23 mouse cellular contexts compared by ENCODE assay signal in genomic region chr4:58533519-58533918, GRCm38 (mm10). TPM values are rescaled to one million over a fixed set of nuclear protein-coding genes. Genes with fewer than 3 reads are reported as not detected.
DNase-seq lines count a peak whose midpoint lies in the region; ATAC-seq and TF ChIP-seq lines count a peak whose summit lies in the region.
"Had no signal": no experiment of that assay in that cellular context is flagged by ENCODE, and none has a peak within 500 bp of the region (broad histone marks: within the 10 kb centered on the region; RNA-seq: fewer than 3 reads in every experiment).

No protein-coding gene starts in this region.

- TF ChIP-seq CTCF in small intestine, adult 2 months (IDR thresholded peaks at IDR 0.05; ENCODE audit: extremely low read depth, insufficient read length, insufficient replicate concordance, low read depth, low read length) = no peak
- no peak for TF ChIP-seq CTCF in kidney, adult 2 months (conservative IDR thresholded peaks at IDR 0.05; ENCODE audit: insufficient read depth, insufficient read length, low read depth, low read length)

- no peak for TF ChIP-seq POLR2A in small intestine, adult 2 months (IDR thresholded peaks at IDR 0.05; ENCODE audit: low read depth, low read length)
- TF ChIP-seq POLR2A in kidney, adult 2 months (IDR thresholded peaks at IDR 0.05; ENCODE audit: low read depth, low read length) = no peak

- no peak overlapping the region for H3K4me3 ChIP-seq in midbrain, embryonic 12.5 days
- no peak overlapping the region for H3K4me3 ChIP-seq in midbrain, embryonic 10.5 days
- no peak overlapping the region for H3K4me3 ChIP-seq in intestine, embryonic 16.5 days (ENCODE audit: low read length)
- no peak overlapping the region for H3K4me3 ChIP-seq in small intestine, adult 2 months (ENCODE audit: low read depth, low read length)
- H3K4me3 ChIP-seq in forebrain, embryonic 11.5 days (ENCODE audit: low read depth, low read length) = no peak overlapping the region
- no peak overlapping the region for H3K4me3 ChIP-seq in kidney, adult 2 months (ENCODE audit: insufficient read depth, low read depth, low read length)
- H3K4me3 ChIP-seq: heart, embryonic 12.5 days; kidney, embryonic 15.5 days; limb, embryonic 15.5 days; neural tube, embryonic 12.5 days had no signal

- no peak overlapping the region for H3K27ac ChIP-seq in midbrain, embryonic 12.5 days (replicated peaks)
- no peak overlapping the region for H3K27ac ChIP-seq in midbrain, embryonic 10.5 days (replicated peaks)
- peak overlapping the region; percentile 8; the same call in 1 of the 2 replicates for H3K27ac ChIP-seq in intestine, embryonic 16.5 days (ENCODE audit: low read length)
- peak overlapping the region; percentile 82 for H3K27ac ChIP-seq in small intestine, adult 2 months (ENCODE audit: insufficient read depth, low read depth, low read length)
- no peak overlapping the region for H3K27ac ChIP-seq in forebrain, embryonic 11.5 days (ENCODE audit: low read depth, low read length)
- no peak overlapping the region for H3K27ac ChIP-seq in kidney, adult 2 months (ENCODE audit: insufficient read depth, low read depth, low read length)
- H3K27ac ChIP-seq: hindbrain, embryonic 14.5 days; kidney, embryonic 15.5 days; limb, embryonic 15.5 days; liver, embryonic 14.5 days; neural tube, embryonic 12.5 days had no signal

- no peaks in the 10 kb centered on the region for H3K9me3 ChIP-seq in midbrain, embryonic 12.5 days
- H3K9me3 ChIP-seq in midbrain, embryonic 10.5 days (replicated peaks) = 0 out of 2 replicates have a peak, but pooled peaks cover 4% of the 10 kb centered on the region
- H3K9me3 ChIP-seq in intestine, embryonic 16.5 days (ENCODE audit: control insufficient read depth, low read length) = no peaks in the 10 kb centered on the region; the same call in 1 of the 2 replicates
- no peaks in the 10 kb centered on the region; the same call in 1 of the 2 replicates for H3K9me3 ChIP-seq in forebrain, embryonic 11.5 days (ENCODE audit: control insufficient read depth, low read length)
- H3K9me3 ChIP-seq: kidney, embryonic 15.5 days; limb, embryonic 15.5 days had no signal

- peak; percentile 48 for DNase-seq in embryo, embryonic 10.5 days (ENCODE audit: low spot score)
- DNase-seq in embryo, embryonic 11 days = no peak
- DNase-seq in midbrain, embryonic 10.5 days (ENCODE audit: low spot score) = no peak
- DNase-seq in forebrain, embryonic 11.5 days (ENCODE audit: low spot score) = no peak
- no peak for DNase-seq in kidney, adult 2 months
- DNase-seq: adrenal gland, postnatal 25 days; cerebellum, adult 9-11 months; gastrocnemius, postnatal 10 days; heart, adult 18-20 months; heart, postnatal 10 days; kidney, postnatal 4 days; lung, embryonic 14.5 days had no signal

- peaks cover 7% of the 10 kb centered on the region for H3K4me1 ChIP-seq in midbrain, embryonic 12.5 days
- H3K4me1 ChIP-seq in midbrain, embryonic 10.5 days = peaks cover 19% of the 10 kb centered on the region
- peaks cover 35% of the 10 kb centered on the region for H3K4me1 ChIP-seq in intestine, embryonic 16.5 days (ENCODE audit: control insufficient read depth, insufficient read depth, low read length)
- H3K4me1 ChIP-seq in small intestine, adult 2 months (ENCODE audit: control insufficient read depth, insufficient read depth, insufficient read length, low read length) = peaks cover 28% of the 10 kb centered on the region
- H3K4me1 ChIP-seq in forebrain, embryonic 11.5 days (replicated peaks; ENCODE audit: control insufficient read depth, insufficient read depth, low read length) = peaks cover 5% of the 10 kb centered on the region; the same call in 1 of the 2 replicates
- no peaks in the 10 kb centered on the region for H3K4me1 ChIP-seq in kidney, adult 2 months (ENCODE audit: control insufficient read depth, insufficient read depth, low read length)

- 15% methylated on average over 3 of the region's 3 CpGs for WGBS in midbrain, embryonic 12.5 days
- WGBS in midbrain, embryonic 10.5 days = 18% methylated on average over 3 of the region's 3 CpGs
- WGBS in intestine, embryonic 16.5 days = 42% methylated on average over 3 of the region's 3 CpGs
- WGBS in small intestine, adult 2 months = 26% methylated on average over 3 of the region's 3 CpGs
- WGBS in forebrain, embryonic 11.5 days = 12% methylated on average over 3 of the region's 3 CpGs
- WGBS in kidney, adult 2 months = 58% methylated on average over 3 of the region's 3 CpGs

- peak; percentile 75; the same call in 1 of the 2 replicates for ATAC-seq in midbrain, embryonic 12.5 days (ENCODE audit: low FRiP score, low read depth)
- peak; percentile 80 for ATAC-seq in intestine, embryonic 16.5 days
- no peak for ATAC-seq in forebrain, embryonic 11.5 days (replicated peaks; ENCODE audit: low FRiP score)
- ATAC-seq: forebrain, embryonic 16.5 days; inflammation-experienced regulatory T-cells, adult 6 months had no signal

- no peaks in the 10 kb centered on the region for H3K36me3 ChIP-seq in midbrain, embryonic 12.5 days
- no peaks in the 10 kb centered on the region; the same call in 1 of the 2 replicates for H3K36me3 ChIP-seq in midbrain, embryonic 10.5 days
- peaks cover 4% of the 10 kb centered on the region; the same call in 1 of the 2 replicates for H3K36me3 ChIP-seq in intestine, embryonic 16.5 days (ENCODE audit: control insufficient read depth, insufficient read depth, low read length)
- 0 out of 2 replicates have a peak, but pooled peaks cover 4% of the 10 kb centered on the region for H3K36me3 ChIP-seq in small intestine, adult 2 months (ENCODE audit: control insufficient read depth, insufficient read depth, low read length)
- no peaks in the 10 kb centered on the region for H3K36me3 ChIP-seq in forebrain, embryonic 11.5 days (ENCODE audit: control insufficient read depth, insufficient read depth, low read length)
- H3K36me3 ChIP-seq in kidney, adult 2 months (ENCODE audit: control insufficient read depth, insufficient read depth, low read length) = no peaks in the 10 kb centered on the region
- H3K36me3 ChIP-seq: kidney, embryonic 15.5 days had no signal

- H3K9ac ChIP-seq in midbrain, embryonic 12.5 days (replicated peaks) = no peak overlapping the region
- no peak overlapping the region for H3K9ac ChIP-seq in intestine, embryonic 16.5 days (ENCODE audit: low read depth, low read length)
- H3K9ac ChIP-seq in forebrain, embryonic 11.5 days (ENCODE audit: low read length) = no peak overlapping the region
- H3K9ac ChIP-seq: heart, embryonic 12.5 days; hindbrain, embryonic 14.5 days; kidney, embryonic 15.5 days; limb, embryonic 15.5 days; liver, embryonic 14.5 days; lung, embryonic 14.5 days; neural tube, embryonic 12.5 days had no signal

- no peak overlapping the region for H3K4me2 ChIP-seq in midbrain, embryonic 12.5 days (replicated peaks)
- H3K4me2 ChIP-seq in intestine, embryonic 16.5 days (ENCODE audit: low read depth, low read length) = 0 out of 2 replicates have a peak overlapping the region, but pooled peaks have one; percentile 17
- H3K4me2 ChIP-seq in forebrain, embryonic 11.5 days (ENCODE audit: low read depth, low read length, severe bottlenecking) = no peak overlapping the region

- H3K27me3 ChIP-seq in midbrain, embryonic 12.5 days = no peaks in the 10 kb centered on the region
- no peaks in the 10 kb centered on the region for H3K27me3 ChIP-seq in midbrain, embryonic 10.5 days (ENCODE audit: low read depth, poor library complexity, severe bottlenecking)
- no peaks in the 10 kb centered on the region for H3K27me3 ChIP-seq in intestine, embryonic 16.5 days (replicated peaks; ENCODE audit: control insufficient read depth, insufficient read depth, low read length)
- no peaks in the 10 kb centered on the region for H3K27me3 ChIP-seq in small intestine, adult 2 months (ENCODE audit: control insufficient read depth, insufficient read depth, low read length)
- H3K27me3 ChIP-seq in forebrain, embryonic 11.5 days (ENCODE audit: control insufficient read depth, insufficient read depth, low read length) = no peaks in the 10 kb centered on the region
- H3K27me3 ChIP-seq in kidney, adult 2 months (replicated peaks; ENCODE audit: control insufficient read depth, insufficient read depth, low read length) = no peaks in the 10 kb centered on the region
- H3K27me3 ChIP-seq: heart, embryonic 12.5 days; kidney, embryonic 15.5 days; limb, embryonic 15.5 days; neural tube, embryonic 12.5 days had no signal

RNA-seq across cellular contexts. Expression of gene Lpar1, which starts 20.2 kb away (rescaled TPM):
- 35.3 and 46.4 TPM in 2 replicates for polyA plus RNA-seq in midbrain, embryonic 12.5 days (2016; fragmentation: Nextera tagmentation; extraction: Ambion mirVana)
- polyA plus RNA-seq in midbrain, embryonic 10.5 days (2016; fragmentation: Nextera tagmentation; extraction: Ambion mirVana) = 46.7 and 53.4 TPM in 2 replicates
- polyA plus RNA-seq in intestine, embryonic 16.5 days (2015; fragmentation: Nextera tagmentation; extraction: Ambion mirVana) = 53.4 and 54.1 TPM in 2 replicates
- polyA plus RNA-seq in small intestine, adult 2 months (2012; rRNA removed) = 32.1 and 47.0 TPM in 2 replicates
- 56.0 and 63.8 TPM in 2 replicates for polyA plus RNA-seq in forebrain, embryonic 11.5 days (2014; fragmentation: Nextera tagmentation; extraction: Ambion mirVana)
- polyA plus RNA-seq in kidney, adult 2 months (2012; rRNA removed) = 12.8 and 15.4 TPM in 2 replicates
- polyA plus RNA-seq: inflammation-experienced regulatory T-cells, adult 6 months had no signal

Comparison
In these comparisons a context has a peak if more than half of its experiments do, and no peak if none do; other contexts are left out.
1. H3K27ac ChIP-seq: peak in intestine, embryonic 16.5 days (single experiment) and small intestine, adult 2 months (single experiment); none in midbrain, embryonic 12.5 days (single experiment), midbrain, embryonic 10.5 days (single experiment), forebrain, embryonic 11.5 days (single experiment) and kidney, adult 2 months (single experiment).